11 mouse cellular contexts compared by ENCODE assay signal in the genomic region with DNA sequence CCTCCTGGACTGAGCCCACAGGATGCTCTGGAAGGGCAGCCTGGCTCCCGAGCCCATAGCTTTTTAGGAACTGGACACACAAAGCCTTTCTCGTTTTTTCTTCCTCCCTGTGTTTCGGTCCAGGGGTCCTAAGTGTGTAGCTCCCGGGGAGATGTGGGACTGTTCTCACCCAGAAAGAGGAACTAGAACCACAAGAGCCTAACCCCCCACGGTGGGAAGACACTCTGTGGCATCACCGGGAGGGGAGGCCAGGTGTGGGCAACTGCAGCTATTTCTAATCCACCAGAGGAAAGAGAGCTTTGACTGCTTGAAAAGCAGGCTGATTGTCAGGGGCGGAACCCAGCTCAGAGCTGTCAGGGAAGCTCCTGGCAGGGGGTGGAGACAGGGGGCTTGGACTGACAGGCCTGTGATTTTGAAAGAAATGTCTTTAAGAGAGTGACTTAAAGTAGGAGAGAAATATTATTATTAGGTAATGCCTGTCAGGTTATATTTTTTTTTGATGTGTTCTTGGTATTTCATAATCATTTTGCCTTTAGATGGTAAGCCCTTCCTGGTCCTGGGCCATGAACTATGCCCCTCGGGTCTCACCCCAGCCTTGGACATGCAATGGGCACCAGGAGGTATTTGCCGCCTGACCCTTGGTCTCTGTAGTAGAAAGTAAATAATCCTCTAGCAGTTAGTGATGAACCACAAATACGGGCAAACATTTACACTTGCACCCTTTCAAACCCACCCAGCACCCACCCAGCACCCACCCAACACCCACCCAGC. TPM values are rescaled to one million over a fixed set of nuclear protein-coding genes. Genes with fewer than 3 reads are reported as not detected.
A peak's percentile ranks its signal among the peaks of the same experiment; 100 is the strongest.
DNase-seq lines count a peak whose midpoint lies in the region; ATAC-seq and TF ChIP-seq lines count a peak whose summit lies in the region.
"Not testable (repeated sequence)": the region's sequence is repeated elsewhere in the genome, so short reads cannot be mapped to it uniquely, and the experiment has no call there.
"Had no signal": no experiment of that assay in that cellular context is flagged by ENCODE, and none has a peak within 500 bp of the region (broad histone marks: within the 10 kb centered on the region; RNA-seq: fewer than 3 reads in every experiment).

No protein-coding gene starts in this region.

- ATAC-seq in forebrain, embryonic 13.5 days, result peak; percentile 70; the same call in 1 of the 2 replicates
- ATAC-seq in hematopoietic stem cell, adult 5-6 weeks (replicated peaks in 1 of 2; ENCODE audit: insufficient read depth in 1 of 2, low FRiP score in 2 of 2, low TSS enrichment in 1 of 2, low read depth in 1 of 2, poor library complexity in 2 of 2, severe bottlenecking in 2 of 2), result peak; percentile 63 to 84
- ATAC-seq in liver, embryonic 11.5 days (replicated peaks; ENCODE audit: low FRiP score), result peak; percentile 65
- ATAC-seq in liver, postnatal 0 days, result peak; percentile 85
- not testable (repeated sequence) for ATAC-seq in midbrain, embryonic 14.5 days (ENCODE audit: low FRiP score, low TSS enrichment)

- not testable (repeated sequence) for TF ChIP-seq POLR2A in bone marrow, adult 2 months (IDR thresholded peaks at IDR 0.05; ENCODE audit: borderline replicate concordance, control insufficient read depth, low read depth, low read length); kidney, adult 2 months (IDR thresholded peaks at IDR 0.05; ENCODE audit: low read depth, low read length)

- 22% methylated on average over 10 of the region's 10 CpGs for whole genome bisulfite sequencing in bone marrow, adult 2 months
- 33% methylated on average over 10 of the region's 10 CpGs for WGBS in forebrain, embryonic 13.5 days
- 45% methylated on average over 10 of the region's 10 CpGs for WGBS in kidney, adult 2 months
- 29% methylated on average over 9 of the region's 10 CpGs for WGBS in liver, embryonic 11.5 days
- WGBS in liver, postnatal 0 days (ENCODE audit: insufficient replicate concordance), result 15% methylated on average over 8 of the region's 10 CpGs
- WGBS in midbrain, embryonic 14.5 days, result 19% methylated on average over 9 of the region's 10 CpGs

- not testable (repeated sequence) for H3K9me3 ChIP-seq in forebrain, embryonic 13.5 days (replicated peaks); liver, embryonic 11.5 days (ENCODE audit: control insufficient read depth, low read length); liver, postnatal 0 days (ENCODE audit: low read length); midbrain, embryonic 14.5 days (ENCODE audit: control insufficient read depth, low read length)

- not testable (repeated sequence) for H3K4me1 ChIP-seq in bone marrow, adult 2 months (ENCODE audit: control insufficient read depth, insufficient read depth, low read length); liver, embryonic 11.5 days (replicated peaks; ENCODE audit: control insufficient read depth, insufficient read depth, low read length); liver, postnatal 0 days (ENCODE audit: insufficient read depth)
- peaks cover 20% of the 10 kb centered on the region for H3K4me1 ChIP-seq in forebrain, embryonic 13.5 days
- peaks cover 18% of the 10 kb centered on the region; the same call in 1 of the 2 replicates for H3K4me1 ChIP-seq in kidney, adult 2 months (ENCODE audit: control insufficient read depth, insufficient read depth, low read length)
- H3K4me1 ChIP-seq in midbrain, embryonic 14.5 days (ENCODE audit: control insufficient read depth, insufficient read depth, low read length), result peaks cover 20% of the 10 kb centered on the region

- peak overlapping the region; percentile 28; the same call in 1 of the 2 replicates for H3K27ac ChIP-seq in bone marrow, adult 2 months (ENCODE audit: control insufficient read depth, insufficient read depth, low read depth, low read length, poor library complexity)
- peak overlapping the region; percentile 59 for H3K27ac ChIP-seq in forebrain, embryonic 13.5 days
- H3K27ac ChIP-seq in kidney, adult 2 months (ENCODE audit: insufficient read depth, low read depth, low read length), result peak overlapping the region; percentile 55
- peak overlapping the region; percentile 75 for H3K27ac ChIP-seq in liver, embryonic 11.5 days (ENCODE audit: low read depth, low read length)
- H3K27ac ChIP-seq in liver, postnatal 0 days (ENCODE audit: low read depth), result peak overlapping the region; percentile 92
- H3K27ac ChIP-seq in midbrain, embryonic 14.5 days (replicated peaks; ENCODE audit: low read depth, low read length), result peak overlapping the region; percentile 37; the same call in 1 of the 2 replicates

- not testable (repeated sequence) for H3K9ac ChIP-seq in forebrain, embryonic 13.5 days; liver, embryonic 11.5 days (ENCODE audit: low read depth, low read length); midbrain, embryonic 14.5 days (replicated peaks; ENCODE audit: low read length)
- H3K9ac ChIP-seq in liver, postnatal 0 days (replicated peaks), result peak overlapping the region; percentile 35; the same call in 1 of the 2 replicates

- not testable (repeated sequence) for H3K27me3 ChIP-seq in forebrain, embryonic 13.5 days; kidney, adult 2 months (replicated peaks; ENCODE audit: control insufficient read depth, insufficient read depth, low read length); liver, embryonic 11.5 days (replicated peaks; ENCODE audit: control insufficient read depth, insufficient read depth, low read length); liver, postnatal 0 days (ENCODE audit: insufficient read depth, low read length); midbrain, embryonic 14.5 days (ENCODE audit: control insufficient read depth, insufficient read depth, low read length)

- H3K4me2 ChIP-seq in forebrain, embryonic 13.5 days; liver, embryonic 11.5 days: not testable (repeated sequence)
- H3K4me2 ChIP-seq in liver, postnatal 0 days (ENCODE audit: low read depth, low read length), result peak overlapping the region; percentile 46
- 0 out of 2 replicates have a peak overlapping the region, but pooled peaks have one; percentile 13 for H3K4me2 ChIP-seq in midbrain, embryonic 14.5 days (ENCODE audit: low read length)

- not testable (repeated sequence) for TF ChIP-seq EP300 in liver, postnatal 0 days (IDR thresholded peaks at IDR 0.05; ENCODE audit: low read depth)

- not testable (repeated sequence) for H3K4me3 ChIP-seq in bone marrow, adult 2 months (replicated peaks; ENCODE audit: control insufficient read depth, low read depth, low read length); forebrain, embryonic 13.5 days; liver, embryonic 11.5 days (ENCODE audit: low read depth, low read length); liver, postnatal 0 days (ENCODE audit: low read depth, low read length); midbrain, embryonic 14.5 days (replicated peaks; ENCODE audit: low read depth, low read length)
- peak overlapping the region; percentile 7; the same call in 1 of the 2 replicates for H3K4me3 ChIP-seq in kidney, adult 2 months (ENCODE audit: insufficient read depth, low read depth, low read length)

- not testable (repeated sequence) for TF ChIP-seq CTCF in bone marrow, adult 2 months (IDR thresholded peaks at IDR 0.05; ENCODE audit: control insufficient read depth, insufficient read depth, low read length); kidney, adult 2 months (conservative IDR thresholded peaks at IDR 0.05; ENCODE audit: insufficient read depth, insufficient read length, low read depth, low read length); liver, postnatal 0 days (IDR thresholded peaks at IDR 0.05; ENCODE audit: low read depth)

- not testable (repeated sequence) for H3K36me3 ChIP-seq in forebrain, embryonic 13.5 days (ENCODE audit: poor library complexity, severe bottlenecking); kidney, adult 2 months (ENCODE audit: control insufficient read depth, insufficient read depth, low read length); liver, embryonic 11.5 days (ENCODE audit: control insufficient read depth, insufficient read depth, low read length); liver, postnatal 0 days (replicated peaks; ENCODE audit: insufficient read depth, low read length); midbrain, embryonic 14.5 days (ENCODE audit: control insufficient read depth, insufficient read depth, low read length)

- DNase-seq in kidney, adult 2 months, result peak; percentile 45
- DNase-seq in liver, embryonic 11.5 days (ENCODE audit: low spot score), result not testable (repeated sequence)
- DNase-seq in liver, postnatal 0 days, result peak; percentile 27
- DNase-seq in midbrain, embryonic 14.5 days, result peak; percentile 14
- DNase-seq in thymus, postnatal 0 days (ENCODE audit: low spot score), result peak; percentile 35

RNA-seq across cellular contexts. Expression of gene Upb1, which starts 10.6 kb away (rescaled TPM):
- 1.5 and 3.2 TPM in 2 replicates for polyA plus RNA-seq in bone marrow, adult 2 months (2011; ENCODE audit: insufficient read depth, insufficient read length, low replicate concordance, missing spikeins)
- polyA plus RNA-seq in forebrain, embryonic 13.5 days (2015; fragmentation: Nextera tagmentation; extraction: Ambion mirVana), result not detected in 2 replicates
- 0.10 and 0.63 TPM in 2 replicates for total RNA-seq in hematopoietic stem cell, adult 5-6 weeks (2017)
- polyA plus RNA-seq in kidney, adult 2 months (2012; rRNA removed), result 58.4 and 58.5 TPM in 2 replicates
- 5.5 and 5.7 TPM in 2 replicates for polyA plus RNA-seq in liver, embryonic 11.5 days (2014; fragmentation: Nextera tagmentation; extraction: Ambion mirVana)
- 84.2 and 103 TPM in 2 replicates for polyA plus RNA-seq in liver, postnatal 0 days (2015; fragmentation: Nextera tagmentation; extraction: Ambion mirVana)
- 0.11 TPM in 1 of 2 replicates, not detected in the other for polyA plus RNA-seq in midbrain, embryonic 14.5 days (2014; fragmentation: Nextera tagmentation; extraction: Ambion mirVana)
- 0.42 and 0.55 TPM in 2 replicates for polyA plus RNA-seq in thymus, postnatal 0 days (2015; fragmentation: Nextera tagmentation; extraction: Ambion mirVana)
- total RNA-seq: gastrocnemius, adult 2 months had no signal
- polyA plus RNA-seq: erythroblast, embryonic 14.5 days; limb, embryonic 10.5 days had no signal

Comparison
In these comparisons a context has a peak if more than half of its experiments do, and no peak if none do; other contexts are left out.
1. H3K27ac ChIP-seq: peak in every context shown above with its lines; median percentile 92 in liver, postnatal 0 days; 75 in liver, embryonic 11.5 days; 59 in forebrain, embryonic 13.5 days; 55 in kidney, adult 2 months; 37 in midbrain, embryonic 14.5 days; 28 in bone marrow, adult 2 months.